Mouse (Mus musculus) neural tube, embryonic 13.5 days (tissue): Measurements from ENCODE around the gene Rnf128. TPM values are rescaled to one million over a fixed set of nuclear protein-coding genes. Genes with fewer than 3 reads are reported as not detected.
A peak's percentile ranks its signal among the peaks of the same experiment; 100 is the strongest.
"Not testable (repeated sequence)": the region's sequence is repeated elsewhere in the genome, so short reads cannot be mapped to it uniquely, and the experiment has no call there.

Experiments
- ATAC-seq: fragments of 200-750 bp; cut with Nextera tagmentation; 2 replicates; pipeline ENCODE4 v1.8.0; 2017; ENCODE audit warnings: low read depth, mild to moderate bottlenecking, moderate TSS enrichment, moderate library complexity
- H3K27ac ChIP-seq: fragments of 300-500 bp; sonication (generic); replicated peaks from 2 replicates; pipeline ENCODE4 v1.5.1; 2015; ENCODE audit warnings: moderate library complexity, mild to moderate bottlenecking, inconsistent platforms
- H3K27me3 ChIP-seq: fragments of 300-500 bp; sonication (generic); 2 replicates; pipeline ENCODE4 v1.6.1; 2015; ENCODE audit warnings: mild to moderate bottlenecking, inconsistent platforms
- H3K36me3 ChIP-seq: fragments of 300-500 bp; sonication (generic); 2 replicates; pipeline ENCODE4 v1.6.1; 2015; ENCODE audit warnings: mild to moderate bottlenecking, inconsistent platforms
- H3K4me1 ChIP-seq: fragments of 300-500 bp; sonication (generic); replicated peaks from 2 replicates; pipeline ENCODE4 v1.6.1; 2015; ENCODE audit warnings: inconsistent platforms
- H3K4me2 ChIP-seq: fragments of 300-500 bp; sonication (generic); 2 replicates; pipeline ENCODE4 v1.6.1; 2015; ENCODE audit warnings: inconsistent platforms, mild to moderate bottlenecking, moderate library complexity
- H3K4me3 ChIP-seq: fragments of 300-500 bp; sonication (generic); 2 replicates; pipeline ENCODE4 v1.5.1; 2015; ENCODE audit warnings: mild to moderate bottlenecking, inconsistent platforms
- H3K9ac ChIP-seq: fragments of 300-500 bp; sonication (generic); 2 replicates; pipeline ENCODE4 v1.6.1; 2015; ENCODE audit warnings: moderate library complexity, mild to moderate bottlenecking, inconsistent platforms
- H3K9me3 ChIP-seq: fragments of 300-500 bp; sonication (generic); 2 replicates; pipeline ENCODE4 v1.6.1; 2016; ENCODE audit warnings: inconsistent platforms
- WGBS: fragments of 180-500 bp; shearing (Covaris S2); methylation state at CpG from one replicate; pipeline ENCODE4 v1.1.7; 2015; 5-methylcytosine and 5-hydroxymethylcytosine counted together
- polyA plus RNA-seq: library from polyadenylated mRNA; unstranded; fragments of >200 nt; fragmentation: Nextera tagmentation; extraction: Ambion mirVana; gene quantifications from 2 replicates; pipeline ENCODE4 v1.2.1, GENCODE M21; 2015

The Rnf128 gene
- polyA plus RNA-seq, 1 experiment from 2014 or later, result 2.5 TPM

DNA sequence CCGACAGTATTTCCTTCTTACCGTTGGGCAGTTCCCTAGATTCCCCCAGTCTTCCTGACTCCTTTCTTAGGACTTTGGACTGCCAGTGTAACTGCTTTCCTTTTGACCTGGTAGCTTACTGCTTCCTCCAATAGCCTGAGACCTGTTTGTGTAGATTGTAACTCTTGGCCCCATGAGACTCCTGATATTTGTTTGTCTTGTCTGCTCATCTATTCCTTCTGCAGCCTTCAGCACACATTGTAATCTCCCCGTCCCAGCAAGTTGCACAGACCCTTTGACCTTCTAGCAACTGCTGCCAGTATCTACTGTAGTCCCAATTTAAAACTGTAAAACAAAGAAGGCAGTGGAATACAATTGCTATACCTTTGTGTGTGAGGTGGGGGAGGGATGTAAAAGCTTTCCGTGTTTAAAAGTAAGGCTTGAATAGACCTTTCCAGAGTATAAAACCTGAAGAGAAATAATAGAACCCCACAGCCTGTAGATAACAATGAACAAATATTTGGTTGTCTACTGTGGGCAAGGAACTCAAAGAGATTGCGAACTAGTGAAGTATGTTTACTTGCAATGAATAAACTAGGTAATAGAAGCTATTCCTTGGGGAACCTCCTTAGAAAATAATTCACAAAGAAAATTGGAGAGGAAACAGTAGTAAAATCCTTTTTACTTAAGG is 726 bp upstream of the Rnf128 start:
- Histone ChIP-seq H3K4me1 (no peaks in the 10 kb centered on the region), H3K27ac (no peak overlapping the region), H3K4me2 (no peak overlapping the region), H3K4me3 (no peak overlapping the region), H3K27me3 (peaks cover 8% of the 10 kb centered on the region; the same call in 1 of the 2 replicates), H3K36me3 (no peaks in the 10 kb centered on the region), H3K9ac (no peak overlapping the region), H3K9me3 (no peaks in the 10 kb centered on the region)
- 79% methylated on average over 5 of the region's 5 CpGs for whole genome bisulfite sequencing
- no peak for ATAC-seq

DNA sequence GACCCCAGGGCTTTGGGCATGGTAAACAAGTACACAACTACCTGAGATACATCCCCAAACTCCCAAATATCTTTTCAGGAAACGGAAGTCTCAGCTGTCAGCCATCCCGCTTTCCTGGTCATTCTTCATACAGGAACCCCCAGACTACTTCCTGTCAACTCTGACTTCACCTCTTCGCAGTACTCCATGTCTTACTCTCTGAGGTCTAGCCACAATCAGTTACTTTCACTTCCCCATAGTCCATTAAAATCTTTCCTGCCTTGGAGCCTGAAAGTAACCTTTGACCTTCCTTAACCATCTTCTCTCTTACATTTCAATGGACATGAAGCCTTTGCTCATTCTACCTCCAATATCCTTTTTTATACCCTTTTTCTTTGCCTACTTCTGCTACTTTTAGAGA is 6.9 kb downstream of the Rnf128 start:
- Histone ChIP-seq H3K4me2 (no peak overlapping the region), H3K27me3 (peaks cover 13% of the 10 kb centered on the region), H3K36me3 (no peaks in the 10 kb centered on the region), H3K27ac (no peak overlapping the region), H3K4me3 (no peak overlapping the region), H3K9ac (no peak overlapping the region), H3K4me1 (no peaks in the 10 kb centered on the region), H3K9me3 (no peaks in the 10 kb centered on the region)
- WGBS, result 86% methylated on average over 3 of the region's 3 CpGs
- ATAC-seq, result no peak

DNA sequence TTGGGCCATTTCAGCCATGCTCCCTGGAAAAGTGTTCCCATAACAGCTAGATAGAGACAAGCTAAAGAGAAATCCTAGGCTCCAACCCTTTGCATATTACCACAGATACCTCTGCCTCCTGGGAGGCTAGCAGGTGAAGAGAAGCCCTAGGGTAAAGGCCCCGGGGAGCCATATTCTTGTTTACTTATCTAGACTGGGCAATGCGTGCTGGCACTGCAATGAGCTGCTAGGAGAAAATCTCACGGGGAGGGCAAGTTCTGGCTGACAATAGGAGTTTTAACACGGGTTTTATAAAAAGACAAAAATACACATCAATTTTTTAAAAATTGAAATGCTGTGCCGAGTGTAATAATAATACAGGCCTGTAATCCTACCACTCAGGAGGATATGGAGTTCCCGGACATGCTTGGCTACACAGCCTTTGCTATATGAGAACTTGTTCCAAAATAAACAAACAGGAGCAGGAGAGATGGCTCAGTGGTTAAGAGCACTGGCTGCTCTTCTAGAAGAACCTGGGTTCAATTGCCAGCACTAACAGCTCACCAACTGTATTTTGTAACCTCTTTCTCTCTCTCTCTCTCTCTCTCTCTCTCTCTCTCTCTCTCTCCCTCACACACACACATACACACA is 15.6 kb downstream of the Rnf128 start:
- no peak for ATAC-seq
- Histone ChIP-seq H3K4me1 (no peaks in the 10 kb centered on the region), H3K36me3 (no peaks in the 10 kb centered on the region), H3K27me3 (0 out of 2 replicates have a peak, but pooled peaks cover 2% of the 10 kb centered on the region), H3K9me3 (no peaks in the 10 kb centered on the region), H3K27ac (no peak overlapping the region), H3K4me3 (no peak overlapping the region), H3K4me2 (no peak overlapping the region), H3K9ac (no peak overlapping the region)
- 71% methylated on average over 6 of the region's 6 CpGs for WGBS

DNA sequence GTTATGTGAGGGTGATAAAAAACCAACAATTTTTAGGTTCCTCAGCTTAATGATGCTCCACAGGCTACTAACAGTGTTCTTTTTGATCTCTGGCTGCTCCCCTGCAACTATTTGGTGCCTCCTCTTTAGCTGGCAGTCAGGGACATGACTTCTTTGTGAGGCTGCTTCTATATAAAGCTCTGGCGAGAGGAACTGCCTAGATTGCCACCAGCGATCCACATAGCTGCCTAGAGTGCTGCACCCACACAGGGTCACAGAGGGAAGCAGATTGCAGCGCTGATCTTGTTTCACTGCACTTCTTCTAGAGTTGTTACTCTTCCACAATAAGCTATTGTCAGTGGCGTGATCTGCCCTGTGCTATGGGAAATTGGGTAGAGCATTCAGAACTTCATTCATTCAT is 20.5 kb downstream of the Rnf128 start:
- no peak for ATAC-seq
- no peaks in the 10 kb centered on the region for H3K9me3 ChIP-seq
- no peaks in the 10 kb centered on the region for H3K4me1 ChIP-seq

DNA sequence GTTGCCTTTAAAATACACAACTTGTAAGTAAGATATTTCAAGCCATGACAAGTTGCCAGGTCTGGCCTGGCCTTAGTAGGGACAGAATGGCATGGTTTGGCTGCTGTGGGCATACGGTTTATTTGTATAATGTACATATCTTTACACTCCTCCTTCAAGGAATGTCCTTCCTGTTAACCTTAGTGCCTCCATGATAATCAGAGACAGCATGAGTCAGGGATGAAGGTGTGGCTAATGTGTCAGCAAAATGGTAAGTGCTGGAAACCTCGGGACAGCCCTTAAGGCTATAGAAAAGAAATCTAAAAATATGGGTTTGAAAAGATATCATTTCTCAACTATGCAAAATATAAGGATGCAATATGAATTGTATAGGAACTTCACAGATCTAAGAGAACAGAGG is 23.6 kb downstream of the Rnf128 start:
- 84% methylated on average over 2 of the region's 2 CpGs for WGBS

More for the DNA sequence above, 20.5 kb downstream of the Rnf128 start:
- H3K27ac ChIP-seq, result no peak overlapping the region
- whole genome bisulfite sequencing, result 53% methylated on average over 4 of the region's 4 CpGs
- no peak overlapping the region for H3K4me3 ChIP-seq
- no peak overlapping the region for H3K9ac ChIP-seq
- H3K27me3 ChIP-seq, result peaks cover 10% of the 10 kb centered on the region; the same call in 1 of the 2 replicates
- H3K36me3 ChIP-seq, result no peaks in the 10 kb centered on the region
- no peak overlapping the region for H3K4me2 ChIP-seq

DNA sequence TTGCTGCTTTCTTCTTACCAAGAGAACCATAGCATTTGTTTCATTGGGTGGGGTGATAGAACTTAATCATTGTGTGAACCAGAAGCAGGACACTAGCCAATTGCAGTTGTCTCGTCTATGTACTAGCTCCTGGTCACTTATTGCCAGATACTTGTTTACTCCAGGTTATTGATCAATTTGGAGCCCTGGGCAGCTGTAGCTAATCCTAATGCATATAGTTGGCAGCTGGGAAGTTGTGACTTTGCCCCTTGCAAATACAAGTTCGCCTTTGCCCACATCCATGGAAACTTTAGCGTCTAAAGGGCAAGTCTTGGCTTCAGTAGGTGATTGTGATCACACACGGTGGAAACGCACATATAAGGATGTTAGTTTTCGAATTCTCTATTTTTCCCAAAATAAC is 33.3 kb downstream of the Rnf128 start:
- no peak for ATAC-seq
- Histone ChIP-seq H3K9ac (no peak overlapping the region), H3K4me1 (no peaks in the 10 kb centered on the region), H3K4me2 (no peak overlapping the region), H3K9me3 (no peaks in the 10 kb centered on the region), H3K4me3 (no peak overlapping the region), H3K27me3 (peaks cover 27% of the 10 kb centered on the region), H3K36me3 (no peaks in the 10 kb centered on the region), H3K27ac (no peak overlapping the region)
- 87% methylated on average over 6 of the region's 6 CpGs for WGBS

More for the DNA sequence above, 23.6 kb downstream of the Rnf128 start:
- not testable (repeated sequence) for H3K9ac ChIP-seq, H3K4me2 ChIP-seq, H3K9me3 ChIP-seq, H3K4me3 ChIP-seq, ATAC-seq, H3K4me1 ChIP-seq, H3K27me3 ChIP-seq, H3K36me3 ChIP-seq, H3K27ac ChIP-seq

DNA sequence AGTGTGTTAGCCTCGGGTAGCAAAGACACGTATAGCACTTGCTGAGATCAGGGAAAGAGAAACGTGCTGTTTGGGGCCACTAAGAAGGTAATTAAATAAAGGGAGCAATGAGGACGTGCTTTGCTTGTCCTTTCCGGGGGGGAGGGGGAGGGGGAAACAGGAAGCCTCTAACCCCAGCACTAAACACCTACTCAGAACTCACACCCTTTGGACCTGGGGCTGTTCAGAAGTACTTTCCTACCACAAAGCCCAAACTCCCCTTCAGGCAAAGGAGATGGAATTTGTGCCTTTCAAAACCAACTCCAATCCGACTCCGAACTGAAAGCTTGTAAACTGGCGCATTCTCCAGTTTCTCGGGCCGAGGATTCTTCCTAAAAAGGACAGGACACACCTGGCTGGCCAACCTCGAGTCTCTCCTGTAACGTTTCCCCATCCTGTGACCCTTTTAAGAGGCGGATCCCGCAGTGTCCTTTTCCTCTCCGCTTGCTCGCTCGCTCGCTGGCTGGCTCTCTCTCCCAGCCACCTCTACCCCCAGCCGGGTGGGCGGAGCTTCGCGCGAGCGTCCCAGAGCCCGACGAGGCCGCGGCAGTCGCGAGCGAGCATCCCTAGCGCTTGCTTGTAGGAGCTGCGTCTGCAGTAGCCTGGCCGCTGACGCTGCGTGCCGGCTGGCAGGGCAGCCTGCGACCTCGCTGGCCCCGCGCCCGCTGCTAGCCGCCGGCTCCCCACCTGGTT is 47.1 kb downstream of the Rnf128 start:
- peaks cover 60% of the 10 kb centered on the region for H3K27me3 ChIP-seq
- H3K4me2 ChIP-seq, result peak overlapping the region; percentile 69
- peak overlapping the region; percentile 72 for H3K9ac ChIP-seq
- H3K9me3 ChIP-seq, result no peaks in the 10 kb centered on the region
- H3K36me3 ChIP-seq, result no peaks in the 10 kb centered on the region
- H3K4me1 ChIP-seq, result no peaks in the 10 kb centered on the region
- H3K27ac ChIP-seq, result no peak overlapping the region
- peak; percentile 99 for ATAC-seq
- H3K4me3 ChIP-seq, result peak overlapping the region; percentile 56
- WGBS, result 13% methylated on average over 39 of the region's 44 CpGs

DNA sequence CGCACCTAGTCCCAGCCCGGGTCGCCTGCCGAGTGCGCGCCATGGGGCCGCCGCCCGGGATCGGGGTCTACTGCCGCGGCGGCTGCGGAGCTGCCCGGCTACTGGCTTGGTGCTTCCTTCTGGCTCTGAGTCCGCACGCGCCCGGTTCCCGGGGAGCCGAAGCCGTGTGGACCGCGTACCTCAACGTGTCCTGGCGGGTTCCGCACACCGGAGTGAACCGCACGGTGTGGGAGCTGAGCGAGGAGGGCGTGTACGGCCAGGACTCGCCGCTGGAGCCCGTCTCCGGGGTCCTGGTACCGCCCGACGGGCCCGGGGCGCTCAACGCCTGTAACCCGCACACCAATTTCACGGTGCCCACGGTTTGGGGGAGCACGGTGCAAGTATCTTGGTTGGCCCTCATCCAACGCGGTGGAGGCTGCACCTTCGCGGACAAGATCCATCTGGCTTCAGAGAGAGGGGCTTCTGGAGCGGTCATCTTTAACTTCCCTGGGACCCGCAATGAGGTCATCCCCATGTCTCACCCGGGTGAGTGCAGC is 47.7 kb downstream of the Rnf128 start:
- peak overlapping the region; percentile 69 for H3K4me2 ChIP-seq
- H3K9ac ChIP-seq, result peak overlapping the region; percentile 72
- WGBS, result 26% methylated on average over 33 of the region's 54 CpGs
- no peaks in the 10 kb centered on the region for H3K36me3 ChIP-seq
- peaks cover 58% of the 10 kb centered on the region for H3K27me3 ChIP-seq
- no peaks in the 10 kb centered on the region for H3K9me3 ChIP-seq
- ATAC-seq, result peak; percentile 91
- peak overlapping the region; percentile 56 for H3K4me3 ChIP-seq
- no peak overlapping the region for H3K27ac ChIP-seq
- no peaks in the 10 kb centered on the region for H3K4me1 ChIP-seq

DNA sequence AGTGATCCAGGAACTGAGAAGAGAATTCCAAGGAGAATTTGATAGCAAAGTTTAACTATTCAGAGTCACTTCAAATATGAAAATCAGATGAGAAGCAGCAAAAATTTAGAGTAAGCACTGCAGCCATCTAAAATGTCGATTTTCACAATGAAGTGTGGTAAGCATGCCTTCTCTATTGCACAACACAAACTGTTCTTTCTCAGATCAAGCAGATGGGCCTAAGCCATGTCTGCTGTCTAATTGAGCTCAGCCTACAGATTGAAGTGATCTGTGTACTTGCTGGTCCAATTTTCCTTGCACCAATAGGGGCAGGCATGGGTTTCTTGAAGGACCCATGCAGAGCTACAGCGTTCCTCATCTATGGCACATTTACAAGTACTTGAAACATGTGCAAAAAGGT is 51.6 kb downstream of the Rnf128 start:
- no peak overlapping the region for H3K27ac ChIP-seq
- WGBS, result 82% methylated on average over 2 of the region's 2 CpGs
- no peak overlapping the region for H3K9ac ChIP-seq
- no peaks in the 10 kb centered on the region for H3K4me1 ChIP-seq
- H3K36me3 ChIP-seq, result no peaks in the 10 kb centered on the region
- peaks cover 44% of the 10 kb centered on the region for H3K27me3 ChIP-seq
- H3K9me3 ChIP-seq, result no peaks in the 10 kb centered on the region
- no peak overlapping the region for H3K4me2 ChIP-seq
- ATAC-seq, result no peak
- H3K4me3 ChIP-seq, result no peak overlapping the region

DNA sequence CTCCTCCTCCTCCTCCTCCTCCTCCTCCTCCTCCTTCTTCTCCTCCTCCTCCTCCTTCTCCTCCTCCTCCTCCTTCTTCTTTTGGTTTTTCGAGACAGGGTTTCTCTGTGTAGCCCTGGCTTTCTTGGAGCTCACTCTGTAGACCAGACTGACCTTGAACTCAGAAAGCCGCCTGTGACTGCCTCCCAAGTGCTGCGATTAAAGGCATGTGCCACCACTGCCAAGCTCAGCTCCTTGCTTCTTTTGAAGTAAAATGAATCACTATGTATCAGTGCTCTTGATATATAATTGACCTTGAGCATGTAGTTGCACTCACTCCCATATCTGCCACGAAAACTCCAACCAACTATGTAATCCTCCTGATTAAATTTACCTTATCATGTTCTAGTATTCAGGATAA is 59.0 kb downstream of the Rnf128 start:
- H3K36me3 ChIP-seq, result no peaks in the 10 kb centered on the region
- H3K4me2 ChIP-seq, result no peak overlapping the region
- no peak overlapping the region for H3K4me3 ChIP-seq
- no peak overlapping the region for H3K27ac ChIP-seq
- no peaks in the 10 kb centered on the region for H3K9me3 ChIP-seq
- no peak overlapping the region for H3K9ac ChIP-seq
- WGBS, result 97% methylated on average over 3 of the region's 4 CpGs
- H3K4me1 ChIP-seq, result no peaks in the 10 kb centered on the region
- ATAC-seq, result no peak
- peaks cover 8% of the 10 kb centered on the region for H3K27me3 ChIP-seq

DNA sequence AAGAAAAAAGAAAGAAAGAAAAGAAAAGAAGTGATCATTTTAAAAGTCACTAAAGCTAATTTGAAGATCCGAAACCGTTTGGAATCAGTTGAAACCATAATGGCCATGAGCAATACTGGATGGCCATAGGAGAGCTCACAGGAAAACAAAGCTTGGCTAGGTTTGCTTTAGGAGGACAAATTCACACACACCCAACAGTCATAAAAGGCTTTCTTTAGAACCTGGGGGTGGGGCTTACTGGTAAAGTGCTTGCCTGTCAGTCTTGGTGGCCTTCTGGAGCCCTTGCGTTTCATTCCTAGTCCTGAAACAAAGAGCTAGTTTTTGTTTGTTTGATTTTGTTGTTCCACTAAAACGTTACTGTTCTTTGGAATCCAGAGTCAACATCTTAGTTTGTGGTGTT is 71.6 kb downstream of the Rnf128 start:
- Histone ChIP-seq H3K4me3 (no peak overlapping the region), H3K9me3 (no peaks in the 10 kb centered on the region)
- WGBS, result 29% methylated on average over 4 of the region's 4 CpGs

DNA sequence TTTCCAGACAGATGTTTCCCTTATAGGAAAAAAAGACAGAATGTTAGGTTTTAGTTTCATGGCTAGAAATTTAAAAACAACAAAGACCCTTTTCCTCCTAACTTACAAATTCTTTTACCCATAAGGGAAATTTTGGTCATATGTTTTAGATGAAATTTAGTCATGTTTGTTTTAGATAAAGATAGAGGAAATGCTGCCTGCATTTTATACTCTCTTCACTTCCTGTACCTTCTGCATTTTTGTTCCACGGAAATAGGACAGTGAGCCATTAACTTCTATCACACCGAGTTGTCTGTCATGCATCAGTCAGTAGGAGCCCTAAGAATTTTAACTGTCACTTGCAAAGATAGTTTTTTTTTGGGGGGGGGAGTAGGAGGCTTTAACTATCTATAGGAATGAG is 76.6 kb downstream of the Rnf128 start:
- 77% methylated on average over 2 of the region's 2 CpGs for WGBS
- Histone ChIP-seq H3K9me3 (no peaks in the 10 kb centered on the region), H3K4me2 (no peak overlapping the region), H3K4me1 (no peaks in the 10 kb centered on the region), H3K27me3 (0 out of 2 replicates have a peak, but pooled peaks cover 8% of the 10 kb centered on the region), H3K9ac (no peak overlapping the region), H3K36me3 (no peaks in the 10 kb centered on the region), H3K4me3 (no peak overlapping the region), H3K27ac (no peak overlapping the region)
- no peak for ATAC-seq

More for the DNA sequence above, 71.6 kb downstream of the Rnf128 start:
- Histone ChIP-seq H3K4me1 (no peaks in the 10 kb centered on the region), H3K9ac (no peak overlapping the region), H3K27me3 (peaks cover 14% of the 10 kb centered on the region), H3K4me2 (no peak overlapping the region), H3K27ac (no peak overlapping the region), H3K36me3 (no peaks in the 10 kb centered on the region)
- ATAC-seq, result no peak
